Mouse (Mus musculus) myocyte (in vitro differentiated cells): ENCODE measurements around the gene Crip1. TPM values are rescaled to one million over a fixed set of nuclear protein-coding genes. Genes with fewer than 3 reads are reported as not detected.

Experiments used
- H3K27me3 ChIP-seq: one replicate; pipeline ENCODE4 v1.6.1; 2011; ENCODE audit not compliant: control insufficient read depth, insufficient read depth, insufficient read length
- H3K36me3 ChIP-seq: one replicate; pipeline ENCODE4 v1.6.1; 2011; ENCODE audit not compliant: control insufficient read depth, insufficient read depth
- H3K4me2 ChIP-seq: one replicate; pipeline ENCODE4 v1.6.1; 2011; ENCODE audit warnings: low read depth, control low read depth
- H3K4me3 ChIP-seq: one replicate; pipeline ENCODE4 v1.5.1; 2011; ENCODE audit warnings: mild to moderate bottlenecking, control low read depth, moderate library complexity
- H3K79me2 ChIP-seq: one replicate; pipeline ENCODE4 v1.6.1; 2011; ENCODE audit not compliant: control insufficient read depth, insufficient read depth
- H3ac ChIP-seq: one replicate; pipeline ENCODE4 v1.6.1; 2011; ENCODE audit not compliant: control insufficient read depth, insufficient read length
- CEBPB ChIP-seq: IDR thresholded peaks from 2 replicates; pipeline ENCODE4 v1.6.1; 2011; ENCODE audit warnings: mild to moderate bottlenecking, moderate library complexity; ENCODE audit not compliant: poor library complexity, insufficient read depth, severe bottlenecking
- E2F4 ChIP-seq: IDR thresholded peaks from one replicate; pipeline ENCODE4 v1.6.1; 2011; ENCODE audit warnings: mild to moderate bottlenecking, control low read depth, moderate library complexity; ENCODE audit not compliant: insufficient read depth
- MAX ChIP-seq: IDR thresholded peaks from one replicate; pipeline ENCODE4 v1.6.1; 2011; ENCODE audit warnings: low read depth, mild to moderate bottlenecking, control low read depth
- MYOD1 ChIP-seq, 3 experiments: IDR thresholded peaks; one replicate each; pipeline ENCODE4 v1.6.1; 2011; ENCODE audit warnings: control low read depth in 2 of 3, low read depth in 2 of 3, mild to moderate bottlenecking in 2 of 3, moderate library complexity in 1 of 3; ENCODE audit not compliant: insufficient read length in 2 of 3, control insufficient read depth in 1 of 3
- MYOG ChIP-seq, 3 experiments: IDR thresholded peaks; one replicate each; pipeline ENCODE4 v1.6.1; 2011; ENCODE audit warnings: control low read depth in 2 of 3, low read depth in 2 of 3, mild to moderate bottlenecking in 2 of 3; ENCODE audit not compliant: insufficient read length in 2 of 3, control insufficient read depth in 1 of 3, insufficient read depth in 1 of 3
- POLR2A ChIP-seq: IDR thresholded peaks from one replicate; pipeline ENCODE4 v1.6.1; 2011; ENCODE audit warnings: low read depth, mild to moderate bottlenecking, control low read depth, moderate library complexity; ENCODE audit not compliant: insufficient read length
- POLR2AphosphoS2 ChIP-seq: IDR thresholded peaks from one replicate; pipeline ENCODE4 v1.6.1; 2011; ENCODE audit warnings: low read depth, control low read depth; ENCODE audit not compliant: insufficient read length
- REST ChIP-seq: IDR thresholded peaks from one replicate; pipeline ENCODE4 v1.6.1; 2011; ENCODE audit warnings: mild to moderate bottlenecking, control low read depth, moderate library complexity; ENCODE audit not compliant: insufficient read depth, insufficient read length
- SRF ChIP-seq: IDR thresholded peaks from one replicate; pipeline ENCODE4 v1.6.1; 2011; ENCODE audit warnings: low read depth; ENCODE audit not compliant: control insufficient read depth, insufficient read length
- TCF12 ChIP-seq: IDR thresholded peaks from one replicate; pipeline ENCODE4 v1.6.1; 2011; ENCODE audit warnings: mild to moderate bottlenecking, control low read depth; ENCODE audit not compliant: poor library complexity, insufficient read depth, severe bottlenecking
- TCF3 ChIP-seq: IDR thresholded peaks from one replicate; pipeline ENCODE4 v1.6.1; 2011; ENCODE audit warnings: low read depth, control low read depth; ENCODE audit not compliant: insufficient read length
- USF1 ChIP-seq: IDR thresholded peaks from one replicate; pipeline ENCODE4 v1.6.1; 2011; ENCODE audit warnings: low read depth, mild to moderate bottlenecking, control low read depth, moderate library complexity
- polyA plus RNA-seq: library from polyadenylated mRNA; unstranded; fragments of >200 nt; fragmentation: generic; extraction: Trizol; gene quantifications from one replicate; pipeline ENCODE4 v1.2.1, GENCODE M21; 2012; ENCODE audit warnings: missing spikeins

Gene Crip1
- polyA plus RNA-seq, 1 experiment, result 1,677 TPM

DNA sequence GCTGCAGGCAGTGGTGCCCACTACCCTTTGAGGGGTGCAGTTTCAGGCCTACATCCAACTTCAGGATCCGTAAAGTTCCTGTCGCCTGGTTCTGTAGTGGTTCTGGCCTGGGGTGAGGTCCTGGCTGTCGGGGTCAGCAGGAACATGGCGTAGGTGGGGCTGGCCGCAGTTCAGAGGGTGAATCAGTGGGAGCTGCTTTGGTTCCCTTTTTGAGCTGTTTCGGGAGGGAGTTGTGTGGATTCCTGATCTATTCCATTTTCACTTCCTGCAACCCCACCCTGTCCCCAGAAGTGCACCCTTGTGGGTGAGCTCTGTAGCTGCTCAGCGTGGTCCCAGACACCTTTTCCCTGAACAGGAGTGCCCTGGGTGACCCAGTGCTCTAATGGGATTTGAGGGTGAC lies 7.9 kb downstream of the Crip1 start:
- Histone ChIP-seq H3K79me2 (peaks cover 12% of the 10 kb centered on the region), H3K4me3 (no peak overlapping the region), H3K4me2 (peak overlapping the region; percentile 82), H3ac (no peak overlapping the region), H3K36me3 (no peaks in the 10 kb centered on the region), H3K27me3 (no peaks in the 10 kb centered on the region)
- TF ChIP-seq SRF (no peak), REST (no peak), E2F4 (no peak), MAX (no peak), POLR2AphosphoS2 (no peak), MYOG (IDR thresholded peaks at IDR 0.05; ENCODE audit: control insufficient read depth in 1 of 3, insufficient read depth in 1 of 3, insufficient read length in 2 of 3, low read depth in 2 of 3) (no peak), POLR2A (no peak), CEBPB (no peak), TCF3 (no peak), MYOD1 (IDR thresholded peaks at IDR 0.05; ENCODE audit: control insufficient read depth in 1 of 3, insufficient read length in 2 of 3, low read depth in 2 of 3) (no peak), USF1 (no peak), TCF12 (no peak)

- peak overlapping the region; percentile 30 for H3K4me3 ChIP-seq
- no peaks in the 10 kb centered on the region for H3K27me3 ChIP-seq
- no peak overlapping the region for H3ac ChIP-seq
- peak overlapping the region; percentile 82 for H3K4me2 ChIP-seq
- peaks cover 12% of the 10 kb centered on the region for H3K79me2 ChIP-seq
- no peak for TF ChIP-seq USF1
- TF ChIP-seq POLR2A, result no peak
- no peak for TF ChIP-seq TCF3
- TF ChIP-seq TCF12, result no peak
- TF ChIP-seq POLR2AphosphoS2, result no peak
- no peak for TF ChIP-seq CEBPB
- TF ChIP-seq MYOD1 (IDR thresholded peaks at IDR 0.05; ENCODE audit: control insufficient read depth in 1 of 3, insufficient read length in 2 of 3, low read depth in 2 of 3), result no peak
- TF ChIP-seq REST, result no peak
- TF ChIP-seq SRF, result no peak
- no peak for TF ChIP-seq MAX
- no peaks in the 10 kb centered on the region for H3K36me3 ChIP-seq
Observed at GRCm38 (mm10) chr12:113154747-113155075, 8.6 kb downstream of the Crip1 start.

DNA sequence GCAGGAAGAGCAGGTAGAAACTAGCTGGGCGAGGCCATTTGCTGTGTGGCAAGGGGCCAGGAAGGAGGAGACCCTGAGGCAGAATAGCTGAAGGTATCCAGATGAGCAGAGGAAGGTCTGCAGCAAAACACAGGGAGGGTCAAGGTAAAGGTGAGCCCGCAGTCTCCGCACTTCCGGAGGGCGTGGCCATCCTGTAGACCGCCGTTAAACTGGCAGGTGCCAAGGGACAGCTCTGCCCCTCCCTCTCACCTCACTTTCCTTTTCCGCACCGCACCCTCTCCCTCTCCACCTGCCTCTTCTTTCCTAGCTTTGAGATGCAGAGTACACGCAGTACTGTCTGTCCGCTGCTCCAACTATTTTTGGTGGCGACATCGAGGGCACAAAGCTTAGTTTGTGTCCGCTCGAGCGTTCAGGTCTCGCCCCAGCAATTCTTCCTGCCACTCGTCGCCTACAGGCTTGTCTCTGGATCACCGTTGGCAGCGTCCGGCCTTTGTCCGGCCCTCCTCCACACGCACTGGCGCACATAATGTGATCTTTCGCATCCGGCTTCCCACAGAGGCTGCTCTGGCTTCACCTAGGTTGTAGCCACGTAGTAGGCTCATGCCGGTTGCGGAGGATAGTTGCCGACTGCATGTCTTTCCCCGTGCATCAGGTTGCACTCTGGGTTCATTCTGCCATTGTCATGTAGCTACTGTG lies 9.1 kb downstream of the Crip1 start:
- TF ChIP-seq POLR2AphosphoS2 (peak; percentile 51), POLR2A (peak; percentile 9), MAX (no peak)
- H3K4me2 ChIP-seq, result peak overlapping the region; percentile 82
- H3K79me2 ChIP-seq, result peaks cover 12% of the 10 kb centered on the region
- peak overlapping the region; percentile 30 for H3K4me3 ChIP-seq
- no peaks in the 10 kb centered on the region for H3K27me3 ChIP-seq
- no peak overlapping the region for H3ac ChIP-seq
- no peaks in the 10 kb centered on the region for H3K36me3 ChIP-seq

DNA sequence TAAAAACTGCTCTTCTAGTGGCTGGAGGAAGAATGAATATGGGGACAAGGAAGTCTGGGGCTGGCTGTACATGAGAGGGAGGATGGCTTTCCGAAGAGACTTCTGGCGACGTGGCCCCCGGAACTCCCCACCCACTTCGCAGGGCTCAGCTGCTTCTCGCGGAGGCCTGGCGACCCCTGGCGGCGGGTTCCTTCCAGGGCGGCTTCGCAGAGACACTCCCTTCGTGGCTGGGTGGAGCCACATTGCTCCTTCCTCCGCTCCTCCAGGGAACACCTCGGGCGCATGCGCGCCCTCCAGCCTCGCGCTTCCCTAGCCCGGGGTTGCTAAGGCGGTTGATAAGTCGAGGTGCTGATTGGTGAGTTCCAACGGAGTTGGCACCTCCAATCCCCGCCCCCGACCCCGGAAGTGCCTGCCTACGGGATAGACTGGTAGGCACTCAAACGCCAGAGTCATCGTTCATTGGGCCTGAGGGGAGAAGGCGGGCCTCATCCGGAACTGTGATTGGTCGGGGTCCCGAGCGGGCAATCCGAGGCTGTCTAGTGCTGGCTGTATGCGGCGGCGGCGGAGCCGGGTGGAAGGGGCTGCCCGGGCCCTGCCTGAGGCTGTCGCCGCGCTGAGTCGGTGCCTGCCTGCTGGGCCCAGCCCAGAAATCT lies 9.9 kb downstream of the Crip1 start, which contains the start of gene Tedc1:
TSS of gene Tedc1 (plus strand) at position 535 of the 653 bp plus-strand sequence.
- Histone ChIP-seq H3K79me2 (peaks cover 12% of the 10 kb centered on the region), H3K27me3 (no peaks in the 10 kb centered on the region), H3ac (no peak within 1 kb of the TSS), H3K4me3 (peak within 1 kb of the TSS; percentile 30), H3K4me2 (peak within 1 kb of the TSS; percentile 97), H3K36me3 (no peaks in the 10 kb centered on the region)
- peak; percentile 52 for TF ChIP-seq POLR2AphosphoS2
- TF ChIP-seq TCF3, result no peak
- TF ChIP-seq REST, result no peak
- no peak for TF ChIP-seq MAX
- TF ChIP-seq E2F4, result peak; percentile 94
- peak in 2 of 3 experiments; percentile 49 to 79 for TF ChIP-seq MYOG (IDR thresholded peaks at IDR 0.05; ENCODE audit: control insufficient read depth in 1 of 3, insufficient read depth in 1 of 3, insufficient read length in 2 of 3, low read depth in 2 of 3)
- peak; percentile 78 for TF ChIP-seq POLR2A
- TF ChIP-seq TCF12, result no peak
- TF ChIP-seq CEBPB, result no peak
- TF ChIP-seq USF1, result no peak
- TF ChIP-seq MYOD1 (IDR thresholded peaks at IDR 0.05; ENCODE audit: control insufficient read depth in 1 of 3, insufficient read length in 2 of 3, low read depth in 2 of 3), result peak in 2 of 3 experiments; percentile 65 to 67
- TF ChIP-seq SRF, result peak; percentile 50

DNA sequence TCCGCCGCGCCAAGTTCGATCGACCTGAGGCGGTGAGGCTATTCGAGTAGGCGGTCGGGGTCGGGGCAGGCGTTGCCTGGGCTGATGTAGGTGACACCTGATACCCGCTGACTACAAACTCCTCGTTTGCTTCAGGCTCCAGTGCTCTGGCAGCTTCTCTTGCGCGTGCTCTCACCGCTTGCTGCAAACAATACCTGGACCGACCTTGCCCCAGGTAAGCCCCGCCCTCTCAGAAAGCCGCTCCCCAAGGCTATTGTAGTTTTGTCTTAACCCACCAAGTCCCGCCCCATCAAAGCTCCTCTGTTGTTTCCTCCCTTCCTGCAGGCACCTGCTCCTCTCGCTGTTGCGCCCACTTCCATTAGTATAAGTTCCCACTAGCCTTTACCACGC lies 10.4 kb downstream of the Crip1 start:
- H3K36me3 ChIP-seq, result no peaks in the 10 kb centered on the region
- H3K79me2 ChIP-seq, result peaks cover 12% of the 10 kb centered on the region
- H3ac ChIP-seq, result no peak overlapping the region
- H3K27me3 ChIP-seq, result no peaks in the 10 kb centered on the region
- peak overlapping the region; percentile 97 for H3K4me2 ChIP-seq
- TF ChIP-seq E2F4, result no peak
- TF ChIP-seq MYOD1 (IDR thresholded peaks at IDR 0.05; ENCODE audit: control insufficient read depth in 1 of 3, insufficient read length in 2 of 3, low read depth in 2 of 3), result no peak
- TF ChIP-seq POLR2AphosphoS2, result no peak
- TF ChIP-seq USF1, result no peak
- TF ChIP-seq TCF3, result no peak
- TF ChIP-seq SRF, result no peak
- no peak for TF ChIP-seq TCF12
- no peak for TF ChIP-seq MYOG (IDR thresholded peaks at IDR 0.05; ENCODE audit: control insufficient read depth in 1 of 3, insufficient read depth in 1 of 3, insufficient read length in 2 of 3, low read depth in 2 of 3)
- TF ChIP-seq REST, result no peak
- TF ChIP-seq MAX, result no peak
- TF ChIP-seq POLR2A, result no peak
- TF ChIP-seq CEBPB, result no peak
- peak overlapping the region; percentile 30 for H3K4me3 ChIP-seq
